Mouse (Mus musculus) left cerebral cortex, adult 8-10 months (tissue): Measurements from ENCODE around the gene Zc3h10. TPM values are rescaled to one million over a fixed set of nuclear protein-coding genes. Genes with fewer than 3 reads are reported as not detected.
"Not testable (repeated sequence)": the region's sequence is repeated elsewhere in the genome, so short reads cannot be mapped to it uniquely, and the experiment has no call there.

Experiments
- DNase-seq, 2 experiments: peaks; one replicate each; pipeline ENCODE4 v3.0.0; 2022; ENCODE audit warnings: low spot score in 2 of 2
- microRNA-seq, 2 experiments: library from miRNA; unstranded; fragments of <30 nt; microRNA quantifications; one replicate each; pipeline ENCODE4 v1.2.0; 2022
- total RNA-seq, 4 experiments: library from RNA; stranded (reverse); gene quantifications; 2 replicates each; pipeline ENCODE4 v1.2.4; 2022

Zc3h10 gene
- total RNA-seq, 4 experiments from 2014 or later, result 11.7 to 16.1 (median 14.8) TPM

DNA sequence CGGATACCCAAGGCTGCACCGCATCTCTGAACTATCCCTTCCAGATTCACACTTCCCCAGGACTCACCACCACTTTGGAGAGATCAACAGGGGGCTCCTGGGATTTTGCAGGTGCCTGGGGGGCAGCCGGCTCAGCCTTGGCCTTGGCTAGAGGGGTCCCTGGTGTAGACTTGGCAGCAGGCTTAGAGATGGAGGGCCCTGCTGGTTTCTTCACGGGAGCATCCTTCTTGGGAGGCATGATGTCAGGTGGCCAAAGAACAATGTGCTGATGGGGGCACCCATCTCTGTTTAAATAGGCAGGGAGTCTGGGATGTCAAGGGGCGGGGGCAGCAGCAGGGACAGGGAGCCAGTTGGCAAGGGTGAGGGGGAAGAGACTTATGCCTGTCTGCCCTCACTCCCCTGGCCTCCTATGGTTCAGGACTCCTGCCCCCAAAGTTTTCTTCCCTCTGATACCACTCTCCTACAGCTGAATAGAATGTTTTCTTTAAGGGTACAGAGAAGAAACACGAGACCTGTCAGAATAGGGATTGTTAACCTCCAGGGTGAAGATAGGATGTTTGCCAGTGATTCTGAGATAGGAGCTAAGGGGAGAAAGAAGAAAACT is 50.3 kb downstream of the Zc3h10 start:
- no peak for DNase-seq

DNA sequence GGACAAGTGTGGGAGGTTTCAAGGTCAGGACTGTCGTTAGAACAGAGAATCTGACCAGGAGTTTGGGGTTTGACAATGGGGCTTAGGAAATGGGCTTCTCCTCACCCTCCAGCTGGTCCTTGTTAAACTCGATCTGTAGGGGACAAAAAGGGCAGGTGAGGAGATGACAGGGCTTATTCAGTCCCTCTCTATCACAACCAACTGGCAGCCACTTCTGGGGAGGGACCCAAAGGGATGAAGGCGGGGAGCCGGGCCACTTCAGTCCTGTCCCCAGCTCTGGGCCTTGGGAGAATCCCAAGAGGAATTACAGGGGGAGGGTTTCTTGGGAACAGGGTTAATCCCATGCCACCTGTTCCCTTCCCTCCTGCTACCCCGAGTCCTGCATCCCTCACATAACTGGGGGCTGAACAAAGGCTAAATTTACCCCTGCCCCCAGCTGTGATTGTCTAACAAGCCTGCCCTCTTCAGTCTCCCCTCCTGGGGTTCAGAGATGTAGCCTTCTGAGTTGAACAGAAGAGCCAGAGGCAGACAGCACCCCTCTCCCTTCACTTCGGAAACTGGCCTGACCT is 51.0 kb downstream of the Zc3h10 start:
- DNase-seq, result no peak

GRCm38 (mm10) chr10:128495903-128496302 is 51.7 kb downstream of the Zc3h10 start:
- DNase-seq, result no peak

DNA sequence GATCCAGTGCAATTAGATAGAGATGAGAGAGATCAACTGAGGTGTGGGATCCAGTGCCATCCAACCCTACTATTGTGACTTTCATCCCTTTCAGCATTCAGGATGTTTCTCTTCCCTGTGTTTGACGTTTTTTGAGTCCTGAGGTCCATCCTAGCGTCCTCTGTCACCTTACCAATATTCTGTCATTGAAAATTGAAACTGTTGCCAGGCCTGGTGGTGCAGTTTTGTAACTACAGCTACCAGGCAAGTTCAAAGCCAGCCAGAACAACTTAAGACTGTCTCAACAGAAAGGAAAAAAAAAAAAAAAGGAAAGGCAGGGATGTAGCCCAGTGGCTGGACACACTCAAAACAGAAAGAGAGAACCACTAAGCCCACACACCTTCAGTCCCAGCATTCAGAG is 52.3 kb downstream of the Zc3h10 start:
- no peak for DNase-seq

- peak in 1 of 2 experiments; percentile 21 for DNase-seq
These were observed 52.8 kb downstream of the Zc3h10 start for GRCm38 (mm10) chr10:128494667-128495245.

- DNase-seq, result peak; percentile 97 to 98
These were observed 53.6 kb downstream of the Zc3h10 start, which contains the start of gene Myl6 for GRCm38 (mm10) chr10:128493695-128494666. Gene Myl6 (minus strand): TSS chr10:128494145.

- DNase-seq, result no peak
These were observed 54.3 kb downstream of the Zc3h10 start for GRCm38 (mm10) chr10:128493319-128493694.

DNA sequence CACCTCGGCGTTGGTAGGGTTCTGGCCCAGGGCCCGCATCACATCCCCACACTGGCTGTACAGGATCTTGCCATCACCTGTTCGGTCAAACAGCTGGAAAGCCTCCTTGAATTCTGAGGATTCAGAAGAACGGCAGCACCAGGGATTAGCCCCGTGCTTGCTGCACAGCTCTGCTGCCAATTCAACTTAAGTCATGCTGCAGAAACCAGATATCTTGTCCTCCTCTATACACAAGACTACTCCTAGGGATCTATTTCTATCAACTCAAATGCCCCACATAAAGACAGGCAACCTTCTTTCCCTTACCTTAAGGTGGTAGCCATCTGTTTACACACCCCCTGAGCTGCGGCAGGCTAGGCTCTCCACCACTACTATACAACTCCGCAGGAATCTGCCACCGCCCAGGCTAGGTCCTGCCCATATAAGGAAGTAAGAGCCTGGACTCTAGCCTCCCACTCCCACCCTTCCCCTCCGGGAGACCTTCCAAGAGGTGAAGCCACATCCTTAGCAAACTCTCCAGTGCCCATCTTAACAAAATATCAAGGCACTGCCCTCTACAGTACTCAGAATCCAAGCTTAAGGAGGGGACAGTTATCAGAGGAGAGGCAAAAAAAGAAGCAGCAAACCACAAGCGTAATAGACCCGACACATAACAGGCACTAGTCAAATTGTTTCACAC is 54.8 kb downstream of the Zc3h10 start:
- peak; percentile 48 to 72 for DNase-seq

DNA sequence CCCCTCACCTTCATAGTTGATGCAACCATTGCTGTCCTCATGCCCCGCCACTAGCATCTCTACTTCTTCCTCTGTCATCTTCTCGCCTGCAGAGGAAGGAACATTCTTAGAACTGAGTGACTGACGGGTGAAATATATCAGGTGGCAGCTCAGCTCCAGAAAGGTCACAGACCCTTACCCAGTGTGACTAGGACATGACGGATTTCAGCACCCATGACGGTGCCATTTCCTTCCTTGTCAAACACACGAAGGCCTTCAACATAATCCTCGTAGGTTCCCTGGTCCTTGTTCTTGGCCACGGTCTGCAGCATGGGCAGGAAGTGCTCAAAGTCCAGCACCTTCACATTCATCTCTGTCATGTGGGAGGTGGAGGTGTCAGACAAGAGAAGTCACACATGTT is 55.5 kb downstream of the Zc3h10 start:
- not testable (repeated sequence) for DNase-seq

Small RNAs within 50 kb of the gene (microRNA-seq; reads per million reads assigned to microRNA genes)
- gene Gm47275 (0 reads per million in 2 experiments), gene Mir6916 (0 to 0.42 reads per million in 2 experiments), gene Mir6917 (0 to 0.84 reads per million in 2 experiments)

Other genes starting within 250 kb of the Zc3h10 start
- gene Il23a, start 249.0 kb downstream of the Zc3h10 start, total RNA-seq, result under 1 TPM in 1 of 4 experiments, not detected in 3; 0.36 TPM
- 10 to 100 TPM; 14.5 to 15.5 (median 15.3) TPM for gene Pan2, start 244.4 kb downstream of the Zc3h10 start, total RNA-seq
- gene Cnpy2, start 225.3 kb downstream of the Zc3h10 start, total RNA-seq, result 10 to 100 TPM; 66.6 to 76.7 (median 67.6) TPM
- 100 to 1,000 TPM; 221 to 239 (median 230) TPM for gene Cs, start 210.0 kb downstream of the Zc3h10 start, total RNA-seq
- gene Coq10a, start 178.8 kb downstream of the Zc3h10 start, total RNA-seq, result 10 to 100 TPM; 59.3 to 62.4 (median 61.5) TPM
- 10 to 100 TPM; 41.2 to 49.0 (median 44.8) TPM for gene Ankrd52, start 170.7 kb downstream of the Zc3h10 start, total RNA-seq
- under 1 TPM in 3 of 4 experiments, not detected in 1; 0.27 to 0.61 (median 0.59) TPM for gene Slc39a5, start 146.5 kb downstream of the Zc3h10 start, total RNA-seq
- 10 to 100 TPM; 90.1 to 97.4 (median 94.1) TPM for gene Nabp2, start 136.3 kb downstream of the Zc3h10 start, total RNA-seq
- 10 to 100 TPM; 72.2 to 79.3 (median 73.4) TPM for gene Rnf41, start 136.1 kb downstream of the Zc3h10 start, total RNA-seq
- 100 to 1,000 TPM; 262 to 275 (median 268) TPM for gene Smarcc2, start 88.5 kb downstream of the Zc3h10 start, total RNA-seq
- 100 to 1,000 TPM; 555 to 620 (median 586) TPM for gene Myl6, start 53.6 kb downstream of the Zc3h10 start, total RNA-seq
- 10 to 100 TPM; 29.9 to 33.3 (median 32.4) TPM for gene Myl6b, start 49.1 kb downstream of the Zc3h10 start, total RNA-seq
- 10 to 100 TPM; 11.9 to 13.7 (median 12.8) TPM for gene Esyt1, start 21.9 kb downstream of the Zc3h10 start, total RNA-seq
- 1,000 to 10,000 TPM; 1,345 to 1,743 (median 1,563) TPM for gene Rpl41, start 1.5 kb upstream of the Zc3h10 start, total RNA-seq
- gene Pa2g4, start 18.2 kb upstream of the Zc3h10 start, total RNA-seq, result 10 to 100 TPM; 57.5 to 60.9 (median 59.4) TPM
- 1 to 10 TPM; 7.8 to 8.3 (median 8.2) TPM for gene Erbb3, start 41.9 kb upstream of the Zc3h10 start, total RNA-seq
- 100 to 1,000 TPM; 129 to 288 (median 207) TPM for gene Rps26, start 79.0 kb upstream of the Zc3h10 start, total RNA-seq
- 10 to 100 TPM; 12.0 to 15.9 (median 13.8) TPM for gene Ikzf4, start 98.2 kb upstream of the Zc3h10 start, total RNA-seq
- 10 to 100 TPM; 12.7 to 14.6 (median 14.0) TPM for gene Suox, start 126.3 kb upstream of the Zc3h10 start, total RNA-seq
- 100 to 1,000 TPM; 131 to 143 (median 135) TPM for gene Rab5b, start 148.5 kb upstream of the Zc3h10 start, total RNA-seq
- under 1 TPM; 0.40 to 0.98 (median 0.59) TPM for gene Pmel, start 156.4 kb upstream of the Zc3h10 start, total RNA-seq
- 1 to 10 TPM; 2.5 to 5.9 (median 3.8) TPM for gene Cdk2, start 157.3 kb upstream of the Zc3h10 start, total RNA-seq
- 10 to 100 TPM in 1 of 4 experiments, 1 to 10 TPM in 3; 9.0 to 10.5 (median 9.6) TPM for gene Dgka, start 197.1 kb upstream of the Zc3h10 start, total RNA-seq
- 10 to 100 TPM; 28.6 to 31.6 (median 30.2) TPM for gene Pym1, start 200.1 kb upstream of the Zc3h10 start, total RNA-seq
- gene Mmp19, start 243.1 kb upstream of the Zc3h10 start, total RNA-seq, result 1 to 10 TPM in 1 of 4 experiments, under 1 TPM in 3; 0.59 to 1.8 (median 0.85) TPM